Mouse (Mus musculus) heart, embryonic 15.5 days (tissue): ENCODE results near the gene Fam129a. TPM values are rescaled to one million over a fixed set of nuclear protein-coding genes. Genes with fewer than 3 reads are reported as not detected.

Experiments
- ATAC-seq: fragments of 200-750 bp; cut with Nextera tagmentation; replicated peaks from 2 replicates; pipeline ENCODE4 v1.8.0; 2017; ENCODE audit warnings: low read depth, moderate TSS enrichment; ENCODE audit not compliant: insufficient number of reproducible peaks, insufficient read depth, low FRiP score
- H3K27ac ChIP-seq: fragments of 300-500 bp; sonication (generic); 2 replicates; pipeline ENCODE4 v1.5.1; 2015; ENCODE audit warnings: mild to moderate bottlenecking, inconsistent platforms
- H3K27me3 ChIP-seq: fragments of 300-500 bp; sonication (generic); 2 replicates; pipeline ENCODE4 v1.6.1; 2015; ENCODE audit warnings: inconsistent platforms
- H3K36me3 ChIP-seq: fragments of 300-500 bp; sonication (generic); 2 replicates; pipeline ENCODE4 v1.6.1; 2015; ENCODE audit warnings: mild to moderate bottlenecking, inconsistent platforms
- H3K4me1 ChIP-seq: fragments of 300-500 bp; sonication (generic); replicated peaks from 2 replicates; pipeline ENCODE4 v1.6.1; 2015; ENCODE audit warnings: inconsistent platforms
- H3K4me2 ChIP-seq: fragments of 300-500 bp; sonication (generic); 2 replicates; pipeline ENCODE4 v1.6.1; 2015; ENCODE audit warnings: inconsistent platforms, mild to moderate bottlenecking, moderate library complexity
- H3K4me3 ChIP-seq: fragments of 300-500 bp; sonication (generic); 2 replicates; pipeline ENCODE4 v1.5.1; 2015; ENCODE audit warnings: mild to moderate bottlenecking, inconsistent platforms
- H3K9ac ChIP-seq: fragments of 300-500 bp; sonication (generic); 2 replicates; pipeline ENCODE4 v1.6.1; 2015; ENCODE audit warnings: mild to moderate bottlenecking, inconsistent platforms
- H3K9me3 ChIP-seq: fragments of 300-500 bp; sonication (generic); replicated peaks from 2 replicates; pipeline ENCODE4 v1.6.1; 2016; ENCODE audit warnings: inconsistent platforms
- WGBS: fragments of 180-500 bp; shearing (Covaris S2); methylation state at CpG from one replicate; pipeline ENCODE4 v1.1.7; 2015; ENCODE audit warnings: mixed read lengths; 5-methylcytosine and 5-hydroxymethylcytosine counted together
- polyA plus RNA-seq: library from polyadenylated mRNA; unstranded; fragments of >200 nt; fragmentation: Nextera tagmentation; extraction: Ambion mirVana; gene quantifications from 2 replicates; pipeline ENCODE4 v1.2.1, GENCODE M21; 2015

Fam129a gene
- polyA plus RNA-seq, 1 experiment from 2014 or later: 14.3 TPM

GRCm38 (mm10) chr1:151708966-151709733 is 138.2 kb downstream of the Fam129a start:
- Histone ChIP-seq H3K4me2 (0 out of 2 replicates have a peak overlapping the region, but pooled peaks have one; percentile 3), H3K9me3 (no peaks in the 10 kb centered on the region), H3K27me3 (no peaks in the 10 kb centered on the region), H3K36me3 (no peaks in the 10 kb centered on the region), H3K4me1 (peaks cover 19% of the 10 kb centered on the region), H3K4me3 (no peak overlapping the region), H3K9ac (no peak overlapping the region), H3K27ac (no peak overlapping the region)
- WGBS: 35% methylated on average over 13 of the region's 13 CpGs
- ATAC-seq: no peak

- no peak overlapping the region for H3K4me3 ChIP-seq
- ATAC-seq: no peak
- no peak overlapping the region for H3K9ac ChIP-seq
- WGBS: 33% methylated on average over 2 of the region's 2 CpGs
- no peaks in the 10 kb centered on the region for H3K36me3 ChIP-seq
- no peak overlapping the region for H3K27ac ChIP-seq
- no peaks in the 10 kb centered on the region for H3K27me3 ChIP-seq
- peaks cover 19% of the 10 kb centered on the region for H3K4me1 ChIP-seq
- no peaks in the 10 kb centered on the region for H3K9me3 ChIP-seq
- 0 out of 2 replicates have a peak overlapping the region, but pooled peaks have one; percentile 3 for H3K4me2 ChIP-seq
Observed at GRCm38 (mm10) chr1:151709734-151710022, 138.7 kb downstream of the Fam129a start.

GRCm38 (mm10) chr1:151710424-151711055 is 139.6 kb downstream of the Fam129a start:
- no peak for ATAC-seq
- peaks cover 16% of the 10 kb centered on the region for H3K4me1 ChIP-seq
- H3K4me2 ChIP-seq: no peak overlapping the region
- H3K36me3 ChIP-seq: no peaks in the 10 kb centered on the region
- no peak overlapping the region for H3K4me3 ChIP-seq
- no peak overlapping the region for H3K9ac ChIP-seq
- 52% methylated on average over 5 of the region's 5 CpGs for WGBS
- no peak overlapping the region for H3K27ac ChIP-seq
- H3K9me3 ChIP-seq: no peaks in the 10 kb centered on the region
- H3K27me3 ChIP-seq: no peaks in the 10 kb centered on the region

GRCm38 (mm10) chr1:151711062-151711461 is 140.1 kb downstream of the Fam129a start:
- Histone ChIP-seq H3K27me3 (no peaks in the 10 kb centered on the region), H3K36me3 (no peaks in the 10 kb centered on the region), H3K4me3 (no peak overlapping the region), H3K9me3 (no peaks in the 10 kb centered on the region), H3K27ac (no peak overlapping the region), H3K4me2 (no peak overlapping the region), H3K9ac (no peak overlapping the region), H3K4me1 (peaks cover 14% of the 10 kb centered on the region)
- no peak for ATAC-seq
- WGBS: 58% methylated on average over 7 of the region's 7 CpGs

GRCm38 (mm10) chr1:151712664-151713063 is 141.7 kb downstream of the Fam129a start:
- no peaks in the 10 kb centered on the region for H3K27me3 ChIP-seq
- H3K9ac ChIP-seq: no peak overlapping the region
- no peak overlapping the region for H3K27ac ChIP-seq
- no peaks in the 10 kb centered on the region for H3K9me3 ChIP-seq
- H3K4me2 ChIP-seq: no peak overlapping the region
- ATAC-seq: no peak
- peaks cover 14% of the 10 kb centered on the region for H3K4me1 ChIP-seq
- no peak overlapping the region for H3K4me3 ChIP-seq
- H3K36me3 ChIP-seq: no peaks in the 10 kb centered on the region
- WGBS: 53% methylated on average over 5 of the region's 5 CpGs

GRCm38 (mm10) chr1:151713622-151714021 is 142.6 kb downstream of the Fam129a start:
- no peaks in the 10 kb centered on the region for H3K36me3 ChIP-seq
- no peak for ATAC-seq
- H3K27me3 ChIP-seq: no peaks in the 10 kb centered on the region
- H3K4me3 ChIP-seq: no peak overlapping the region
- peaks cover 14% of the 10 kb centered on the region for H3K4me1 ChIP-seq
- no peak overlapping the region for H3K4me2 ChIP-seq
- no peaks in the 10 kb centered on the region for H3K9me3 ChIP-seq
- H3K9ac ChIP-seq: no peak overlapping the region
- no peak overlapping the region for H3K27ac ChIP-seq

GRCm38 (mm10) chr1:151716024-151716710 is 145.2 kb downstream of the Fam129a start:
- no peak overlapping the region for H3K9ac ChIP-seq
- H3K36me3 ChIP-seq: no peaks in the 10 kb centered on the region
- ATAC-seq: 0 out of 2 replicates have a peak, but pooled peaks have one; percentile 31
- H3K9me3 ChIP-seq: no peaks in the 10 kb centered on the region
- no peaks in the 10 kb centered on the region for H3K27me3 ChIP-seq
- H3K27ac ChIP-seq: no peak overlapping the region
- WGBS: 71% methylated on average over 11 of the region's 11 CpGs
- 0 out of 2 replicates have a peak, but pooled peaks cover 8% of the 10 kb centered on the region for H3K4me1 ChIP-seq
- H3K4me3 ChIP-seq: no peak overlapping the region
- no peak overlapping the region for H3K4me2 ChIP-seq

- Histone ChIP-seq H3K27ac (no peak overlapping the region), H3K4me3 (no peak overlapping the region), H3K9ac (no peak overlapping the region), H3K9me3 (no peaks in the 10 kb centered on the region), H3K4me2 (no peak overlapping the region), H3K4me1 (0 out of 2 replicates have a peak, but pooled peaks cover 8% of the 10 kb centered on the region), H3K27me3 (no peaks in the 10 kb centered on the region), H3K36me3 (no peaks in the 10 kb centered on the region)
- ATAC-seq: no peak
- WGBS: 89% methylated on average over 5 of the region's 5 CpGs
Observed at GRCm38 (mm10) chr1:151717624-151718023, 146.6 kb downstream of the Fam129a start.

- 0 out of 2 replicates have a peak, but pooled peaks cover 8% of the 10 kb centered on the region for H3K4me1 ChIP-seq
- H3K9ac ChIP-seq: no peak overlapping the region
- ATAC-seq: no peak
- H3K27ac ChIP-seq: no peak overlapping the region
- H3K27me3 ChIP-seq: no peaks in the 10 kb centered on the region
- WGBS: 72% methylated on average over 8 of the region's 8 CpGs
- H3K4me3 ChIP-seq: no peak overlapping the region
- H3K36me3 ChIP-seq: no peaks in the 10 kb centered on the region
- H3K9me3 ChIP-seq: no peaks in the 10 kb centered on the region
- H3K4me2 ChIP-seq: no peak overlapping the region
Observed at GRCm38 (mm10) chr1:151718575-151718974, 147.6 kb downstream of the Fam129a start.

- 0 out of 2 replicates have a peak, but pooled peaks cover 8% of the 10 kb centered on the region for H3K4me1 ChIP-seq
- no peaks in the 10 kb centered on the region for H3K27me3 ChIP-seq
- no peaks in the 10 kb centered on the region for H3K36me3 ChIP-seq
- no peak for ATAC-seq
- no peak overlapping the region for H3K4me2 ChIP-seq
- no peak overlapping the region for H3K9ac ChIP-seq
- WGBS: 71% methylated on average over 5 of the region's 5 CpGs
- no peak overlapping the region for H3K27ac ChIP-seq
- no peak overlapping the region for H3K4me3 ChIP-seq
- no peaks in the 10 kb centered on the region for H3K9me3 ChIP-seq
Observed at GRCm38 (mm10) chr1:151719911-151720310, 148.9 kb downstream of the Fam129a start.

- 0 out of 2 replicates have a peak, but pooled peaks cover 8% of the 10 kb centered on the region for H3K4me1 ChIP-seq
- no peaks in the 10 kb centered on the region for H3K36me3 ChIP-seq
- H3K9me3 ChIP-seq: no peaks in the 10 kb centered on the region
- no peak overlapping the region for H3K27ac ChIP-seq
- H3K4me2 ChIP-seq: no peak overlapping the region
- ATAC-seq: no peak
- WGBS: 74% methylated on average over 2 of the region's 2 CpGs
- no peak overlapping the region for H3K4me3 ChIP-seq
- H3K27me3 ChIP-seq: no peaks in the 10 kb centered on the region
- no peak overlapping the region for H3K9ac ChIP-seq
Observed at GRCm38 (mm10) chr1:151720566-151720965, 149.6 kb downstream of the Fam129a start.
